Mouse (Mus musculus) limb, embryonic 11.5 days (tissue): Measurements from ENCODE around the gene Gpr146. TPM values are rescaled to one million over a fixed set of nuclear protein-coding genes. Genes with fewer than 3 reads are reported as not detected.

Experiments
- ATAC-seq: fragments of 200-750 bp; cut with Nextera tagmentation; 2 replicates; pipeline ENCODE4 v1.8.0; 2017; ENCODE audit warnings: low read depth; ENCODE audit not compliant: insufficient number of reproducible peaks, low FRiP score, low TSS enrichment
- DNase-seq: peaks from one replicate; pipeline ENCODE4 v3.0.0-alpha.2; 2015; ENCODE audit warnings: low spot score
- H3K27ac ChIP-seq: fragments of 300-500 bp; sonication (generic); replicated peaks from 2 replicates; pipeline ENCODE4 v1.5.1; 2014; ENCODE audit warnings: low read depth, mild to moderate bottlenecking, low read length
- H3K27me3 ChIP-seq: fragments of 300-500 bp; sonication (generic); 2 replicates; pipeline ENCODE4 v1.6.1; 2014; ENCODE audit warnings: mild to moderate bottlenecking, low read length, mixed read lengths; ENCODE audit not compliant: control insufficient read depth, insufficient read depth
- H3K36me3 ChIP-seq: fragments of 300-500 bp; sonication (generic); 2 replicates; pipeline ENCODE4 v1.6.1; 2014; ENCODE audit warnings: mild to moderate bottlenecking, low read length, moderate library complexity, mixed read lengths; ENCODE audit not compliant: control insufficient read depth, insufficient read depth
- H3K4me1 ChIP-seq: fragments of 300-500 bp; sonication (generic); 2 replicates; pipeline ENCODE4 v1.6.1; 2014; ENCODE audit warnings: low read length, mixed read lengths; ENCODE audit not compliant: control insufficient read depth, insufficient read depth
- H3K4me2 ChIP-seq: fragments of 300-500 bp; sonication (generic); 2 replicates; pipeline ENCODE4 v1.6.1; 2014; ENCODE audit warnings: low read depth, mild to moderate bottlenecking, moderate library complexity; ENCODE audit not compliant: severe bottlenecking
- H3K4me3 ChIP-seq: fragments of 300-500 bp; sonication (generic); 2 replicates; pipeline ENCODE4 v1.5.1; 2014; ENCODE audit warnings: low read depth, low read length
- H3K9ac ChIP-seq: fragments of 300-500 bp; sonication (generic); 2 replicates; pipeline ENCODE4 v1.6.1; 2014; ENCODE audit warnings: mild to moderate bottlenecking, low read length
- H3K9me3 ChIP-seq: fragments of 300-500 bp; sonication (generic); 2 replicates; pipeline ENCODE4 v1.6.1; 2016; ENCODE audit warnings: low read length; ENCODE audit not compliant: control insufficient read depth
- WGBS: fragments of 180-500 bp; shearing (Covaris S2); extraction: QIAGEN DNeasy Blood & Tissue Kit; methylation state at CpG from one replicate; pipeline ENCODE4 v1.1.7; 2014; 5-methylcytosine and 5-hydroxymethylcytosine counted together
- polyA plus RNA-seq: library from polyadenylated mRNA; unstranded; fragments of >200 nt; fragmentation: Nextera tagmentation; extraction: Ambion mirVana; gene quantifications from 2 replicates; pipeline ENCODE4 v1.2.1, GENCODE M21; 2014

The Gpr146 gene
- polyA plus RNA-seq, 1 experiment from 2014 or later = 1.9 TPM

GRCm38 (mm10) chr5:139404801-139405401 lies 27.4 kb downstream of the Gpr146 start, which contains the start of gene C130050O18Rik:
C130050O18Rik (plus strand) TSS chr5:139405280.
- no peaks in the 10 kb centered on the region for H3K9me3 ChIP-seq
- no peak within 1 kb of the TSS for H3K27ac ChIP-seq
- no peak for DNase-seq
- 0 out of 2 replicates have a peak within 1 kb of the TSS, but pooled peaks have one; percentile 10 for H3K4me2 ChIP-seq
- H3K4me1 ChIP-seq = peaks cover 12% of the 10 kb centered on the region; the same call in 1 of the 2 replicates
- no peak within 1 kb of the TSS for H3K4me3 ChIP-seq
- no peaks in the 10 kb centered on the region for H3K27me3 ChIP-seq
- WGBS = 85% methylated on average over 6 of the region's 6 CpGs
- ATAC-seq = no peak
- peak within 1 kb of the TSS; percentile 34 for H3K9ac ChIP-seq
- H3K36me3 ChIP-seq = no peaks in the 10 kb centered on the region

GRCm38 (mm10) chr5:139405478-139405877 lies 28.0 kb downstream of the Gpr146 start:
- Histone ChIP-seq H3K36me3 (no peaks in the 10 kb centered on the region), H3K4me1 (peaks cover 12% of the 10 kb centered on the region; the same call in 1 of the 2 replicates), H3K9ac (peak overlapping the region; percentile 34; the same call in 1 of the 2 replicates), H3K4me2 (0 out of 2 replicates have a peak overlapping the region, but pooled peaks have one; percentile 10), H3K27ac (no peak overlapping the region), H3K27me3 (no peaks in the 10 kb centered on the region), H3K4me3 (no peak overlapping the region), H3K9me3 (no peaks in the 10 kb centered on the region)
- WGBS = 65% methylated on average over 7 of the region's 7 CpGs
- ATAC-seq (0 out of 2 replicates have a peak, but pooled peaks have one; percentile 22), DNase-seq (no peak)

GRCm38 (mm10) chr5:139405953-139406352 lies 28.5 kb downstream of the Gpr146 start:
- Histone ChIP-seq H3K9ac (peak overlapping the region; percentile 34), H3K27ac (no peak overlapping the region), H3K4me1 (peaks cover 12% of the 10 kb centered on the region; the same call in 1 of the 2 replicates), H3K9me3 (no peaks in the 10 kb centered on the region), H3K27me3 (no peaks in the 10 kb centered on the region), H3K4me2 (no peak overlapping the region), H3K36me3 (no peaks in the 10 kb centered on the region), H3K4me3 (no peak overlapping the region)
- DNase-seq (no peak), ATAC-seq (no peak)
- 86% methylated on average over 3 of the region's 3 CpGs for WGBS

GRCm38 (mm10) chr5:139407121-139407885 lies 29.8 kb downstream of the Gpr146 start:
- Histone ChIP-seq H3K9me3 (no peaks in the 10 kb centered on the region), H3K27me3 (no peaks in the 10 kb centered on the region), H3K9ac (no peak overlapping the region), H3K27ac (no peak overlapping the region), H3K4me2 (no peak overlapping the region), H3K4me3 (no peak overlapping the region), H3K4me1 (peaks cover 12% of the 10 kb centered on the region; the same call in 1 of the 2 replicates), H3K36me3 (no peaks in the 10 kb centered on the region)
- ATAC-seq (no peak), DNase-seq (no peak)
- 87% methylated on average over 14 of the region's 14 CpGs for WGBS

GRCm38 (mm10) chr5:139408511-139408910 lies 31.0 kb downstream of the Gpr146 start:
- Histone ChIP-seq H3K4me3 (no peak overlapping the region), H3K9ac (no peak overlapping the region), H3K9me3 (no peaks in the 10 kb centered on the region), H3K27me3 (no peaks in the 10 kb centered on the region), H3K36me3 (no peaks in the 10 kb centered on the region), H3K27ac (no peak overlapping the region), H3K4me2 (no peak overlapping the region), H3K4me1 (peaks cover 12% of the 10 kb centered on the region; the same call in 1 of the 2 replicates)
- no peak for DNase-seq
- WGBS = 87% methylated on average over 7 of the region's 7 CpGs
- no peak for ATAC-seq

- Histone ChIP-seq H3K4me1 (peaks cover 12% of the 10 kb centered on the region; the same call in 1 of the 2 replicates), H3K9ac (no peak overlapping the region), H3K4me2 (no peak overlapping the region), H3K9me3 (no peaks in the 10 kb centered on the region), H3K36me3 (no peaks in the 10 kb centered on the region), H3K27ac (no peak overlapping the region), H3K4me3 (no peak overlapping the region), H3K27me3 (no peaks in the 10 kb centered on the region)
- DNase-seq (no peak), ATAC-seq (no peak)
- 87% methylated on average over 12 of the region's 12 CpGs for WGBS
Observed at GRCm38 (mm10) chr5:139409412-139409811, 31.9 kb downstream of the Gpr146 start.

- ATAC-seq = no peak
- Histone ChIP-seq H3K4me2 (no peak overlapping the region), H3K27me3 (no peaks in the 10 kb centered on the region), H3K36me3 (no peaks in the 10 kb centered on the region), H3K4me1 (peaks cover 11% of the 10 kb centered on the region; the same call in 1 of the 2 replicates), H3K4me3 (no peak overlapping the region), H3K27ac (no peak overlapping the region), H3K9ac (no peak overlapping the region), H3K9me3 (no peaks in the 10 kb centered on the region)
- no peak for DNase-seq
- 91% methylated on average over 4 of the region's 4 CpGs for WGBS
Observed at GRCm38 (mm10) chr5:139410056-139410455, 32.6 kb downstream of the Gpr146 start.

- no peak for ATAC-seq
- WGBS = 90% methylated on average over 6 of the region's 6 CpGs
- no peaks in the 10 kb centered on the region for H3K9me3 ChIP-seq
Observed at GRCm38 (mm10) chr5:139411117-139411516, 33.6 kb downstream of the Gpr146 start.

More at GRCm38 (mm10) chr5:139411117-139411516, 33.6 kb downstream of the Gpr146 start:
- Histone ChIP-seq H3K4me2 (no peak overlapping the region), H3K4me1 (peaks cover 2% of the 10 kb centered on the region; the same call in 1 of the 2 replicates), H3K27ac (no peak overlapping the region), H3K36me3 (no peaks in the 10 kb centered on the region), H3K27me3 (no peaks in the 10 kb centered on the region), H3K4me3 (no peak overlapping the region), H3K9ac (no peak overlapping the region)
- no peak for DNase-seq
